Mouse (Mus musculus) embryo, embryonic 10 days (tissue): ENCODE measurements at regions not wholly inside any gene's neighbourhood (a gene's known extent, or its start where the extent isn't known, plus 50 kb on each side); places are given as distances from the start of the nearest gene placed in this dataset.

Source experiments
- DNase-seq: peaks from one replicate; pipeline ENCODE4 v3.0.0-alpha.2; 2015; ENCODE audit warnings: low spot score

GRCm38 (mm10) chr8:15270290-15270689 is 224.4 kb upstream of the BB014433 start:
- peak; percentile 85 for DNase-seq

DNA sequence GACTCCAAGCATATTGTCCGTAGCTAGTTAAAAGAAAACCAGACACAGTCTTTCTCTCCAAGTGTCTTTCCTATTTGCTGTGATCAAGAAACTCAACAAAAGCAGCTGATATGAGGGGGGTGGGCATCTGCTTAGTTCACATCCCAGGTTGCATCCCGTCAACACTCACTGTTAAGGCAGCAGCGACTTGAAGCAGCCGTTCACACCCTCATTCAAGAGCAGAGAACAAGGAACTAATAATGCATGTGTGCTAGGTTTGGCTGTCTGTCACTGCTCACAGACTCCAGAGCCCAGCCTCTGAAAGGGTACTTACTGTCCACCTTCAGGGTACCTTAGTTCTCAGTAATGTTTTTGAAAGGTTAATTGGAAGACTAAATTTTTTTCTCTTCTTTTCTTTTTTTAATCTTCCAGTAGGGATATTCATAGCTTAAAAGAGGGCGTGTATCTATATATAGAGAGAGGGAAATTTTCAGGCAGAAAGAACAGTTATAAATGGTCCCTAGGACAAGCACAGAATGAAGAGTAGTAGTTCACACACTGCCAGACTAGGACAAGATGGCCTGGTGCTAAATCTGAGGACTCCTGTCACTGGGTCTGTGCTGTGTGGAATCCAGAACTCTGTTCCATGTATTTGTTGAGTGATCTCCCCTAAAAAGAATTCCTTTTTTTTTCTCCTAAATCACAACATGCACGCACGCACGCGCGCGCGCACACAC is 199.1 kb upstream of the BB014433 start:
- no peak for DNase-seq

DNA sequence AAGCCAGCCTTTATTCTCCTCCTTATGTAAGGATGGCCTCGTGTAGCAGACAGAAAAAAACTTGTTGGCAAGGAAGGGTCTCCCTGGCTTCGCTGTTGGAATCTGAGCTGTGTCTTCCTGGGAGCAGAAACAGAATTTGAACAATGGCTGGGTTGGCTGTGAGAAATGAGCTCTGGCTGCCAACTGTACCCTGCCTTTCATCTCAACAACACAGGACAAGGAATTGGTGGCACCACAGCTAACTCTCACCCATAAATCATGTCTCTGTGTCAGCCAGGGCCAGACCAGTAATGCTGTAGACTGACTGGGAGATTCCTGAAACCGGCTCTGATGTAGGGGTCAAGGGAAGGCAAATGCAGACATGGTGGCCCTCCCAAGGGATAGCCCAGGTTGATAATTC is 189.5 kb upstream of the BB014433 start:
- DNase-seq = no peak

DNA sequence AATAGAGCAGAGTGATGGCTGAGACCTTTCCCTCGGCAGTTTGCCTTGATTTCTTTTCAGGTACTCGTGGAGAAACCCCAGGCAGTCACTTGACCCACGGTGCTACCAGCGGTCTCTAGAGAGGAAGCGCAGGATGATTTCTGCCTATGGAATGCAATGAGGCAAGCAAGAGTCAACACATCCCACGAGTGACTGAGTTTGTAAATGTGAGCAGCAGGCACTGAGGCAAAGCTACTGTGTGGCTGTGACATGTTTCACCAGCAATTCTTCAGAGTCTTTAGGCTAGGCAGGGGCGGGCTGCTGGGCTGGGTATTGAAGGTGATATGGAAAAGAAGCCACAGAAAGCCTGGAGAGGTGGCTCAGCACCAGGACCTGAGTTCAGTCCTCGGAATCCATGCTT is 187.4 kb upstream of the BB014433 start:
- no peak for DNase-seq

DNA sequence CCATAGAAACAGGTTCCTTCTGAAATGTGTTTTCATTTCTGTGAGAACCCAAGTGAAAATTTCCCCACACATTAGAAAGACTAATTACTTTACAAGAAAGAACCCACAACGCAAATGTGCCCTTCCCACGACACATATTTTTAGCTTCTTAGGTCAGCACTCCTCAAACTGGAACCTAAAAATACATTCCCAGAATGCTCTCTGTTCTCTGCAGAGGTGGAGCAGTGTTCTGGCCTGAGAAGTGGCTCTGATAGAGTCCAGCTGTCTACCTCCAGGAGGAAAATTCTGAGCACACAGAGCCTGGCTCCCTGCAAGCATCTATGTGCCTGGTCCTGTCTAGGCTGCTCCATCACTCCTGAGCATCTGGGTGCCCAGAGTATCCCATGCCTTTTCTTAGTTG is 184.3 kb upstream of the BB014433 start:
- DNase-seq = no peak

DNA sequence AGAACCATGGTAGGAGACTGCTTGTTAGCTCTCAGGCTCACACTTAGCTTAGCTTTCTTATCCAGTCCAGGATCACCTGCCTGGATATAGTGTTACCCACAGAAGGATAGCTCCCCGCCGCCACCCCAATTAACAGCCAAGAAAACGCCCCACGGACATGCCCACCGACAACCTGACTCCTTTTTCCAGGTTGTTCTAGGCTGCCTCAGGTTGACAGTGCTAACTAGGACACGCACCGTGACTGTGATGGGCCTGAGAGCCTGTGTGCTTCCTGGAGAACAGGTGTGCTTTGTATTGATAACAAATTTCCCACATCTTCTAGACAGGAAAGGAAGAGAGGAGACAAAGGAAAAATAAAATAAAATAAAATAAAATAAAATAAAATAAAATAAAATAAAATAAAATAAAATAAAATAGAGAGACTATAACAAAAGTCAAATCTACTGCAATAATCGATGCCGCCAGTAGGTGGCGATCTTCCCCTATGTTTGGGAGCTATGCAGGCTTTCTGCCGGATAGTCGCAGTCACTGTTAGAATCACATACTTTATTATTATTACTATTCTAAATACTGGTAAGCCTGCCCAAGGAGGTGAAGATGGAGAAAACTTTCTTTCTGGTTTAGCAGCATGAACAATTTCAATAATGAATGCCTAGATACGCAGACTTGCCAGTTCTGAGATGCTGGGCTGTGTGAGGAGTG is 175.5 kb upstream of the BB014433 start:
- peak; percentile 75 for DNase-seq

GRCm38 (mm10) chr8:15209856-15210521 is 164.1 kb upstream of the BB014433 start:
- DNase-seq = no peak

GRCm38 (mm10) chr8:15201556-15201955 is 155.7 kb upstream of the BB014433 start:
- no peak for DNase-seq

GRCm38 (mm10) chr8:15190708-15191107 is 144.8 kb upstream of the BB014433 start:
- DNase-seq = no peak

DNA sequence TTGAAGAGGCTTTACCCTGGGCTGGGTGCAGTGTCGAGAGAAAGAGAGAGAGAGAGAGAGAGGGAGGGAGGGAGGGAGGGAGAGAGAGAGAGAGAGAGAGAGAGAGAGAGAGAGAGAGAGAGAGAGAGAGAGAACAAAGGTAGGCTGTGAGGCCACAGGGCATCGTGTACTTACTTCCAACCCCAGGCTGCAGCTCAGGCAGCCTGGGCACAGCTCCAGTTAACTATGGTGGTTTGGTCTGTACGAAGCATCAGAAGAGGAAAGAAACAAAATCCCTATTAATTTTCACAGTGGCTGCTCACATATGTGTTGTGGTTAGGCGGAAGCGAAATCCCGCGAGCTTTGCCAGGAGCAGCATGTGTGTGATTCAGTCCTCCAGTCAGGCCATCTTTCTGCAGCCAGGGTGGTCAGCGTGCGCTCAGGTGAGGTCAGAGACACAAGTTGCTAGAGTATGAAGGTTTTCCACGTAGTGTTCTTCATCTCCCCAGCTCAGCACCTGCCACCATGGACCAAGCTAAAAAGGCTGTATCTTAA is 143.3 kb upstream of the BB014433 start:
- DNase-seq = no peak
